Mouse (Mus musculus) limb, embryonic 13.5 days (tissue): ENCODE results near the gene Bhlhe40. TPM values are rescaled to one million over a fixed set of nuclear protein-coding genes. Genes with fewer than 3 reads are reported as not detected.

Source experiments
- ATAC-seq: fragments of 200-750 bp; cut with Nextera tagmentation; 2 replicates; pipeline ENCODE4 v1.8.0; 2017; ENCODE audit warnings: low read depth, moderate number of reproducible peaks, moderate TSS enrichment; ENCODE audit not compliant: low FRiP score
- H3K27ac ChIP-seq: fragments of 300-500 bp; sonication (generic); 2 replicates; pipeline ENCODE4 v1.5.1; 2015; ENCODE audit warnings: inconsistent platforms, mild to moderate bottlenecking, moderate library complexity
- H3K27me3 ChIP-seq: fragments of 300-500 bp; sonication (generic); 2 replicates; pipeline ENCODE4 v1.6.1; 2015; ENCODE audit warnings: mild to moderate bottlenecking, inconsistent platforms
- H3K36me3 ChIP-seq: fragments of 300-500 bp; sonication (generic); 2 replicates; pipeline ENCODE4 v1.6.1; 2015; ENCODE audit warnings: inconsistent platforms, mild to moderate bottlenecking, moderate library complexity
- H3K4me1 ChIP-seq: fragments of 300-500 bp; sonication (generic); 2 replicates; pipeline ENCODE4 v1.6.1; 2015; ENCODE audit warnings: inconsistent platforms
- H3K4me2 ChIP-seq: fragments of 300-500 bp; sonication (generic); replicated peaks from 2 replicates; pipeline ENCODE4 v1.6.1; 2015; ENCODE audit warnings: inconsistent platforms, mild to moderate bottlenecking, moderate library complexity
- H3K4me3 ChIP-seq: fragments of 300-500 bp; sonication (generic); 2 replicates; pipeline ENCODE4 v1.5.1; 2015; ENCODE audit warnings: moderate library complexity, mild to moderate bottlenecking, inconsistent platforms
- H3K9ac ChIP-seq: fragments of 300-500 bp; sonication (generic); 2 replicates; pipeline ENCODE4 v1.6.1; 2015; ENCODE audit warnings: mild to moderate bottlenecking, inconsistent platforms
- H3K9me3 ChIP-seq: fragments of 300-500 bp; sonication (generic); 2 replicates; pipeline ENCODE4 v1.6.1; 2016; ENCODE audit warnings: inconsistent platforms
- WGBS: fragments of 180-500 bp; shearing (Covaris S2); methylation state at CpG from one replicate; pipeline ENCODE4 v1.1.7; 2015; 5-methylcytosine and 5-hydroxymethylcytosine counted together
- polyA plus RNA-seq: library from polyadenylated mRNA; unstranded; fragments of >200 nt; fragmentation: Nextera tagmentation; extraction: Ambion mirVana; gene quantifications from 2 replicates; pipeline ENCODE4 v1.2.1, GENCODE M21; 2015

Gene Bhlhe40
- polyA plus RNA-seq, 1 experiment from 2014 or later, result 8.5 TPM

DNA sequence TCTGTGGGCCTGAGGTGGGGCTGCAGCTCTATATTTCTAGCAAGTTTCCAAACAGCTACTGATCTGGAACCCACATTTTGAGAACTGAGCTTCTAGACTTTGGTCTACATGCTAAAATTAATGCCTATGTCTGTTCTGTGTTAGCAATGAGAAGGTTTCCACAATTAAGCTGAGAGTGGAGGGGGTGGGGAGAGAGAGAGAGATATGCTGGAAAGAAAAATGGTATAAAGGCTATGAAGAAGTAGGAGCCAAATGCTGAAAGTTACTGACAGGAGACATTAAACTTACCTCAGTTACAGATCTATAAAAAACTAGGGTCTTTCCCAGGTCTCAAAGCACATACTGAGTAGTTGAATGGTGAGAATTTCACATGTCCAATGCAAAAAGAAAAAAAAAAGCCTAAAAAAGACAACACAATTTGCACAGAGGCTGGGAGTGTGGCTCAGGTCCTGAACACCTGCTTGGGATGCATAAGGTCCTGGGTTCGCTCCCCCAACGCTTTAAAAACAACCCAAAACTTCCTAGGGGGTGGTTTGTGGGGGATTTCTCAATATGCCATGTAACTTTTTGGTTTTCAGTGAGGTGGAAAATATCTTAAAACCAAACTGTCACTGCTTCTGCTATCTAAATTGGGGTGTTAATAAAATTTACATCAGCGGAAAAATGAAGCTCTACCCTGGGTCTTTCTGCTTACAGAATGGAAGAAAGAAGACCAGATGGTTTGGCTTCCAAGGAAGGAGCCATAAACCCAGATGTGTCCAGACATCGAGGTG is 50.9 kb downstream of the Bhlhe40 start:
- no peak for ATAC-seq
- H3K36me3 ChIP-seq, result no peaks in the 10 kb centered on the region
- H3K4me3 ChIP-seq, result no peak overlapping the region
- no peak overlapping the region for H3K9ac ChIP-seq
- no peaks in the 10 kb centered on the region for H3K9me3 ChIP-seq
- no peak overlapping the region for H3K27ac ChIP-seq
- WGBS, result 80% methylated on average over 4 of the region's 4 CpGs
- H3K4me1 ChIP-seq, result peaks cover 7% of the 10 kb centered on the region; the same call in 1 of the 2 replicates
- H3K27me3 ChIP-seq, result peaks cover 28% of the 10 kb centered on the region
- H3K4me2 ChIP-seq, result no peak overlapping the region

DNA sequence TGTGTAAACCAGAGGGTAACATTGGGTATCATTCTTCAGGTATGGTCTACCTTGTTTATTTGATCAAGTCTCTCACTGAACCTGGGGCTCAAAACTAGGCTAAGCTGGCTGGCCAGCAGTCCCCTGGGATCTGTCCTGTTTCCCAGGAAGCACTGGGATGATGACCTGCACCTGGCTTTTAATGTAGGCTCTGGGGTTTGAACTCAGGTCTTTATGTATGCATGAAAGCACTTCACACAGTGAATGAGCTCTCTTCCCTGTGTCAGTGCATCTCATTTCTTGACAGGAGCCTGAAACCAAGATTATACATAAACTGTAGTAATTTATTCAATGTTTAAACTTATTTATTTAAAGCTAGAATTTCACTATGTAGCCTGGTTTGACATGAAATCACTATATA is 51.7 kb downstream of the Bhlhe40 start:
- no peak overlapping the region for H3K27ac ChIP-seq
- H3K9ac ChIP-seq, result no peak overlapping the region
- H3K4me2 ChIP-seq, result no peak overlapping the region
- no peaks in the 10 kb centered on the region for H3K36me3 ChIP-seq
- no peaks in the 10 kb centered on the region for H3K9me3 ChIP-seq
- peaks cover 25% of the 10 kb centered on the region for H3K27me3 ChIP-seq
- no peak overlapping the region for H3K4me3 ChIP-seq
- no peak for ATAC-seq
- H3K4me1 ChIP-seq, result peaks cover 7% of the 10 kb centered on the region; the same call in 1 of the 2 replicates

DNA sequence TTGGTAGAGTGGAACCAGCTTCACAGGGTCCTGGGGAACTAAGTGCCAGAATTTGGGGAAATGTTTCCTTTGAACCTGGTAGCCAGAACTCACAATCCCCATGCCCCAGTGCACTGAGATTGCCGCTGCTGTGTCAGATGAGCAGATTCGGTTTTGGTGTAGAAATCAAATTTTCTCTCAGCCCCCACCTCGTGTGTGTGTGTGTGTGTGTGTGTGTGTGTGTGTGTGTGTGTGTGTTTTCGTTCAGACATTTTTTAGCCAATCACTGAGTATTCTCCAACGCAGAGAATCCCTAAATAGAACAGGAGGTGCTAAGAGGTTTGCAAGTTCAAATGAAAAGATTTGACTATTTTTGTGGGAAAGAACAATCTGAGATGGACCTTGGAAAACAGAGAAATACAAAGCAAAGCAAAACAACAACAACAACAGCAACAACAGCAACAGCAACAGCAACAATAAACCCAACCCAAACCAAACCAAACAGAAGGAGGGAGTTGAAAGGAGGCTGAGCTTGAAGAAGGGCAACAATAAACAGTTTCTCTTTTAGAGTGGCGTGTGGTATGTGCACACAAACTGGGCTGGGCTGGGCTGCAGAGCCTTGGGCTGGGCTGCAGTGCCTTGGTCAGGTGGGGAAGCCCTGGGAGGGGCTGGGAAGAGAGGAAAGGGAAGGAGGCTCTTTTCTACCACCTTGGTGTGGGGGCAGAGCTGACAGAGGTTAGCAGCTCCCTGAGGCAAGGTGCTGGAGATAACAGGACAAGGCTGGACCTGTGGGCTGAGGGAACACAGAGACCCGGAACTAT is 52.9 kb downstream of the Bhlhe40 start:
- Histone ChIP-seq H3K9me3 (no peaks in the 10 kb centered on the region), H3K36me3 (no peaks in the 10 kb centered on the region), H3K27ac (no peak overlapping the region), H3K4me1 (peaks cover 13% of the 10 kb centered on the region; the same call in 1 of the 2 replicates), H3K9ac (no peak overlapping the region), H3K4me2 (no peak overlapping the region), H3K27me3 (peaks cover 15% of the 10 kb centered on the region), H3K4me3 (no peak overlapping the region)
- ATAC-seq, result no peak
- WGBS, result 56% methylated on average over 7 of the region's 7 CpGs

Other genes with a start within 250 kb of the Bhlhe40 start
- 65.2 and 72.2 TPM in 2 replicates for gene Arl8b, start 122.5 kb downstream of the Bhlhe40 start, polyA plus RNA-seq
- 15.8 and 20.9 TPM in 2 replicates for gene Edem1, start 168.0 kb downstream of the Bhlhe40 start, polyA plus RNA-seq